Mouse (Mus musculus): ENCODE data around the gene Epha4. TPM values are rescaled to one million over a fixed set of nuclear protein-coding genes. Genes with fewer than 3 reads are reported as not detected.

The Epha4 gene
- total RNA-seq, 2 experiments from 2014 or later = 21.9 to 26.5 TPM

- intact Hi-C loops (cut with DNase I) = no loop called here
- DNase-seq = no peak
Observed at GRCm38 (mm10) chr1:77343792-77344191, 171.1 kb downstream of the Epha4 start.

GRCm38 (mm10) chr1:77339701-77340100 is 175.2 kb downstream of the Epha4 start:
- DNase-seq = no peak
- intact Hi-C loops (cut with DNase I) = no loop called here

GRCm38 (mm10) chr1:77338346-77338745 is 176.5 kb downstream of the Epha4 start:
- intact Hi-C loops (cut with DNase I) = no loop called here
- DNase-seq = no peak

GRCm38 (mm10) chr1:77336937-77337336 is 178.0 kb downstream of the Epha4 start:
- no peak for DNase-seq
- intact Hi-C loops (cut with DNase I) = no loop called here

- intact Hi-C loops (cut with DNase I) = no loop called here
- DNase-seq = no peak
Observed at GRCm38 (mm10) chr1:77318597-77319127, 196.2 kb downstream of the Epha4 start.

Small RNA genes within 50 kb of the gene (microRNA-seq; reads per million reads assigned to microRNA genes)
- gene Mir6352 (ENCODE audit: borderline number of aligned reads in 2 of 2) = 0 reads per million in 2 experiments

Measured in heart, postnatal 36 days (tissue).